Mouse (Mus musculus): ENCODE results near the gene Eea1. TPM values are rescaled to one million over a fixed set of nuclear protein-coding genes. Genes with fewer than 3 reads are reported as not detected.

Eea1 gene
- polyA plus RNA-seq (2012; rRNA removed), result 0.44 and 1.1 TPM in 2 replicates

DNA sequence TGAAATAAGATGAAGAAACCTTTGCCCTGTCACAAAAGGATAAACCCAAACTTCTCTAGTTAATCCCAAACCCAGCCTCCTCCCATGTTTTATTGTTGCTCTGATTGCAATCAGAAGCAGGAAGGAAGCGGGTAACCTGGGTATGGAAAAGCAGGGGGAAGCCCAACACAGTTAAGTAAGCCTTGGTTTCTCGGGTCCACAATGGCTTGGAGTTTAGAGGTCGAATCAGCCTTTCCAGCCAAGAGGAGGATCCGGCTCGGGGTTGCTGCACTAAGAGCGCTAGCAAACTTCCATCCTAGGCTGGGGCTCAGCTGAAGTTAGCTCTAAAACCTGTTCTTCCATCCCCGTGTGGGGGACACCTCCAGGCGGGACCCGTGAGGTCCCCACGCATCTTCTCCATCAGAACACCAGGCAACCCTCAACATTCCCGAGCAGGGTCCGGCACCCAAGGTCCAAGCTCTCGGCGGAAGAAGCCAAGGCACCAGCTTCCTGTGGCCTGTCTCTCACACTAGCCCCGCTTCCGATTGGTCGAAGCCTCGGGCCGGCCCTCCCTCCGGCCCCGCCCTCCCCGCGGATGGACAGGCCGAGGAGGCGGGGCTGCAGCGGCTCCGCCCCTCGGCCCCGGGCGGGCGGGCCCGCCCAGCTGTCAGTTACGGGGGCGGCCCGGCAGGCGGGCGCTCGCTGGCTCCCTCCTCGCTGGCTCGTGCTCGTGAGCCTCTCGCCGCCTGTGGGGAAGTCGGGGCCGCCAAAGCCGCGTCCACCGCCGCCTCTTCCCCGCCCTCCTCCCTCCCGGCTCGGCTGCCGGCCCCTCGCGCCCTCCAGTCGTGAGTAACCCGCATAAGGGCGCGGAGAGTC is at the start of gene Eea1:
TSS of gene Eea1 (plus strand) at position 605 of the 855 bp plus-strand sequence.

Other genes starting within 250 kb of the Eea1 start
- gene Gm33543, start 97.7 kb upstream of the Eea1 start, polyA plus RNA-seq (2012; rRNA removed), result not detected in 2 replicates
- gene Gm5426, start 196.0 kb downstream of the Eea1 start, polyA plus RNA-seq (2012; rRNA removed), result not detected in 2 replicates